Mouse (Mus musculus): ENCODE data around the gene Zc3h14. TPM values are rescaled to one million over a fixed set of nuclear protein-coding genes. Genes with fewer than 3 reads are reported as not detected.
A peak's percentile ranks its signal among the peaks of the same experiment; 100 is the strongest.

Gene Zc3h14
- 10 to 100 TPM; 67.9 to 75.1 TPM for total RNA-seq (2021)
- long read RNA-seq, experiment 1, transcript Zc3h14-202 (14 exons, 3,046 nt), result minor isoform, 6 of 167 reads
- long read RNA-seq, experiment 1, transcript Zc3h14-203 (15 exons, 3,146 nt), result minor isoform, 32 of 167 reads
- long read RNA-seq, experiment 1, transcript Zc3h14-204 (17 exons, 3,514 nt), result major isoform, 59 of 167 reads
- long read RNA-seq, experiment 1, partial matches to known transcripts, result 18 of 167 reads
- long read RNA-seq, experiment 1, other reads (novel, unspliced or antisense), result 51 of 167 reads
- long read RNA-seq, experiment 2, transcript Zc3h14-204 (17 exons, 3,514 nt), result major isoform, 70 of 191 reads
- long read RNA-seq, experiment 2, transcript Zc3h14-202 (14 exons, 3,046 nt), result minor isoform, 10 of 191 reads
- long read RNA-seq, experiment 2, transcript Zc3h14-203 (15 exons, 3,146 nt), result minor isoform, 29 of 191 reads
- long read RNA-seq, experiment 2, partial matches to known transcripts, result 14 of 191 reads
- long read RNA-seq, experiment 2, other reads (novel, unspliced or antisense), result 68 of 191 reads

GRCm38 (mm10) chr12:98746746-98747379 is at the start of gene Zc3h14:
TSS of gene Zc3h14 (plus strand) at chr12:98746964.
- peak; percentile 89 to 93 for DNase-seq (ENCODE audit: low spot score in 2 of 2)

- no peak for DNase-seq (ENCODE audit: low spot score in 2 of 2)
These were observed 49.6 kb upstream of the Zc3h14 start for GRCm38 (mm10) chr12:98697202-98697601.

- DNase-seq (ENCODE audit: low spot score in 2 of 2), result no peak
These were observed 45.2 kb upstream of the Zc3h14 start for GRCm38 (mm10) chr12:98701564-98701963.

DNA sequence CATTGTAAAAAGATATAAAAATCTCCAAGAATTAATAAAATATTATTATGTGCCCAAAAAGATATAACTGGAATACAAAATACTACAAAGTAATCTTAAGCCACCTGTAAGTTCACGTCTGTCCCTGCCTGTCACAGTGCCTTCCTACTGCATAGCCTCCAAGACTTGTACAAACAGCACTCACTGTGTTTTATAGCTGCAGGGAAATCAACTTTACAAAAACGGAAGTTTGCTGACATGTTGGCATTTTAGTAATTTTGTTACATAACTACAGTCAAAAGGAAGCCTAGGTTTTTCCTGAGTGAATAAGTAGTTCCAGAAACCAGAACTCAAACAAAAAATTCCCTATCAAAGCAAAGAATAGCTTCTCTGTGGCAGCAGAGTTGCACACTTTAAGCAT is 43.2 kb upstream of the Zc3h14 start:
- no peak for DNase-seq (ENCODE audit: low spot score in 2 of 2)

DNA sequence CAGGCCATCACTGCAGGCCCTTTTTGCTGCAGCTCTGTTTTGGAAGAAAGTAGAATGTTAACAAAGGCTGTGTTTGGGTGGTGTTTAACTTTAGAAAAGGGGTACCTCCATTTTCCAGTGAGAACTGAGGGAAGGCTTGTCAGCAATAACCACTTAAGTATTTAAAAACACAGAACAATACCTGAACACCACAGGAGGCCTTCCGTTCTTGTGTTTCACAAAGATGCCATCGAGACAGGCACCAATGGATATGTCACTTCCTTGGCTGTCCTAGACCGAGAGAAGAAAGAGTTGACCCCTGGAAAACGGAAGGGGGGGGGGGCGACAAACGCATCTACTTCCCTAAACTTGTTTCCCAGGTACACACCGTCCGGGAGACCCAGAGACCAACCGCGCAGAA is 42.8 kb upstream of the Zc3h14 start:
- DNase-seq (ENCODE audit: low spot score in 2 of 2), result no peak

- no peak for DNase-seq (ENCODE audit: low spot score in 2 of 2)
These were observed 33.9 kb upstream of the Zc3h14 start for GRCm38 (mm10) chr12:98712819-98713218.

DNA sequence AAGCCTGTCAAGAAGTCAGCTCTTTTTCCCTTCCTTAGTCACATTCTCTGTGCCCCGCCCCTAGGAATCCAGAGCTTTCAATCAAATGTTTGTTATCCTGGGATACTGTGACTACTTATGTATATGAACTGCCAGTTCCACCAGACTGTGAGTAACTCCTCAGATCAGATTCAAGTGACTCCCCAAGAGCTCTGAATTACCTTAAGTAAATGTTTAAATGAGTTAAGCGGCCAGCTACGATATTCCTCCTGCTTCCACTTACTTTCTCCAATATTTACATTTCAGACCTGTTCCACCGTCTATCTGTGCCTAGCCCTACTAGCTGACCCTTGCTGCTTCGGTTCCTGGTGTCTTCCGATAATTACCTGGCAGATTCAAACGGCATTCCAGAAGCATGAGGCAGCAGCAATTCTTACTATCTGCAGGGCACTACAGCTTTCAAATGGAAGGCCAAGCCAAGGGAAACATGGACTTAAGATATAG is 33.1 kb upstream of the Zc3h14 start:
- DNase-seq (ENCODE audit: low spot score in 2 of 2), result no peak

DNA sequence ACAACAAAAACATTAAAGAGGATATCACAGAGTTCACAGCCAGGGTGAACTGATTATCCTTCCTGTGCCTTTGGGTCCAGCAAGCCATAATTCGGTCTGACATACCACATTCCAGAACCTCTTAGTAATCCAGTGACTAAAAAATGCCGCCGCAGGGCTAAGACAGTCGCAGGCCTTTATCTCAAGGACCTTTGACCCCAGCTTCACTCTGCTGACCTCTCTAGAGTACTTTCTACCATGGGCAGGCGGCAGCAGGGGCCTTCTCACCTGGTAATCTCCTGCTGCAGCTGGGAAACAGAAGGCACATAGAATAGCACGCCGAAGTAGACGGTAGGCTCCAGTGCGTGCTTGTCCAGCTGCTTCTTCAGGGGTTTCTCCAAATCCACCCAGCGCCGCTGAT is 32.0 kb upstream of the Zc3h14 start:
- no peak for DNase-seq (ENCODE audit: low spot score in 2 of 2)

DNA sequence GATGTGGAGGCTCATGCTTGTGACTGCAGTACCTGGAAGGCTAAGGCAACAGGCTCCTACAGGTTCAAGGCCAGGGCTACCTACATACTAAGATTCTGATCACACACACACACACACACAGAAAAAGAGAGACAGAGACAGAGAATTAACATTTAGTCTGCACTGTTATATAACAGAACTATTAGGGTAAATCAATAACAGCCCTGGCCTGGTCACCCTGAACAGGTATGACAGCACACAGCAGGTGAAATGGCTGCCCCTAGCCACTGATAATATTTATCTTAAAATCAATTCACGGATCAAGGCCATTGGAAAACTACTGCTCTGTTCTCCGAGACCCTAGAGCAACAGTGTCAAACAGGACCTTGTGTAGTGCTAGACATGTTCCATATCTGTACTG is 30.6 kb upstream of the Zc3h14 start:
- no peak for DNase-seq (ENCODE audit: low spot score in 2 of 2)

DNA sequence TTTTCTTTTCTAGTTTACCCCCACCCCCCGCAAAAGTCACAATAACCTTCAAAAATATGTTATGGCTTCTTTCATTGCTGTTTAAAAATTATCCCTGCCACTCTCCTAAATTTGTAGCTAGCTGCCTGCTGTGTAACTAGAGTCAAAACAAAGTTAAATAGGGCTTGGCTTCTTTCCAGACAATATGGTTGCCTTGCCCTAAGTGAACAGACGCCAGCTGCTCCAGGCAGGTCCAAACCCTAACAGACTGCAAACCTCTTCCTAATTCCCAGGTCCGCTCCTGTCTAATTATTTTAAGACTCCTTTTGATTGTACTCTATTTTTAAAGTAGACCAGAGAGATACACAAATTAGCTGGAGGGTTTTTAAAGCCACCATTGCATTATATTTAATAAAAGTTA is 26.1 kb upstream of the Zc3h14 start:
- DNase-seq (ENCODE audit: low spot score in 2 of 2), result no peak

DNA sequence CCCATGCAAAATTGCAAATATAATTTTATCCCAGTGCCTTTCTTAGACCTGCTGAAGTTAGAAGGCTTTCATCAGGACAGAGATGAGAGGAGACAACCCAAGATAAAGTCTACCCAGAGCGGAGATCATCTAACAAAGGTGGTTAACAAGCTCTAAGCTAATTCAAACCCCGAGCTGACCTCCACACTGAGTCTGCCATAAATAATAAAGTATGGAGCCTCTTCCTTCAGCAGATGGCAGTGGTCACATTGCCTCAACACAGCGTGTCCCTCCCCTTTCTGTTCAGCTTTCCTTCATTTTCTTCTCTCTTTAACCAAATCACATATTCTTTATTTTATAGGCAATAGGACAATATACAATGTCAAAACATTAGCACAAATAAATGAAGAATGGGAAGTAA is 25.7 kb upstream of the Zc3h14 start:
- DNase-seq (ENCODE audit: low spot score in 2 of 2), result no peak

- no peak for DNase-seq (ENCODE audit: low spot score in 2 of 2)
These were observed 22.5 kb upstream of the Zc3h14 start for GRCm38 (mm10) chr12:98724224-98724623.

- DNase-seq (ENCODE audit: low spot score in 2 of 2), result no peak
These were observed 21.8 kb upstream of the Zc3h14 start for GRCm38 (mm10) chr12:98724976-98725375.

GRCm38 (mm10) chr12:98726078-98726477 is 20.7 kb upstream of the Zc3h14 start:
- DNase-seq (ENCODE audit: low spot score in 2 of 2), result no peak

- DNase-seq (ENCODE audit: low spot score in 2 of 2), result no peak
These were observed 19.6 kb upstream of the Zc3h14 start for GRCm38 (mm10) chr12:98727186-98727585.

- no peak for DNase-seq (ENCODE audit: low spot score in 2 of 2)
These were observed 16.1 kb upstream of the Zc3h14 start for GRCm38 (mm10) chr12:98730682-98731081.

DNA sequence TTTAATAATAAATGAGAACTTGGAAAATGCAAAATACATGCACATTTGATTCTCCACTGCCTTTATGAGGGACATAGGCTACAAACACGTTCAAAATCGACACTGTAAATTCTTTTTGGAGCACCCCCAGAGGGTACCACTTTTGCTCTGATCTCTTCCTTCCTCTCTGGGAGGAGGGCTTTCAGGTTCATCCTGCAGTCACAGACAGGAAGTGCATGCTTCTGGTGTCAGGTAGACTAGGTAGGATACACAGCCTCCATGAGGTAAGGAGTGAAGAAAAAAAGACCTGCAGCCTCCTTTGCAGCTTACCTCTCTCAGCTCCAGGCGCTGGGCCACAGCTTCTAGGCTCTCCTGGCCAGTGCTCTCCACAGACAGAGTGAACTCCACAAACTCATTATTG is 13.6 kb upstream of the Zc3h14 start:
- no peak for DNase-seq (ENCODE audit: low spot score in 2 of 2)

- no peak for DNase-seq (ENCODE audit: low spot score in 2 of 2)
These were observed 13.0 kb upstream of the Zc3h14 start for GRCm38 (mm10) chr12:98733776-98734175.

GRCm38 (mm10) chr12:98734246-98734879 is 12.4 kb upstream of the Zc3h14 start:
- DNase-seq (ENCODE audit: low spot score in 2 of 2), result peak; percentile 70 to 83

- no peak for DNase-seq (ENCODE audit: low spot score in 2 of 2)
These were observed 11.6 kb upstream of the Zc3h14 start for GRCm38 (mm10) chr12:98734880-98735801.

Data from gastrocnemius, postnatal 4 days (tissue).